Mouse (Mus musculus) liver, embryonic 14.5 days (tissue): Measurements from ENCODE around the gene Kcnab1.

ENCODE experiments used
- CTCF ChIP-seq: IDR thresholded peaks from 2 replicates; pipeline ENCODE4 v1.5.1; 2016; ENCODE audit warnings: antibody characterized with exemption, low read depth, control low read depth
- EP300 ChIP-seq: IDR thresholded peaks from 2 replicates; pipeline ENCODE4 v1.6.1; 2016; ENCODE audit warnings: antibody characterized with exemption, low read depth

DNA sequence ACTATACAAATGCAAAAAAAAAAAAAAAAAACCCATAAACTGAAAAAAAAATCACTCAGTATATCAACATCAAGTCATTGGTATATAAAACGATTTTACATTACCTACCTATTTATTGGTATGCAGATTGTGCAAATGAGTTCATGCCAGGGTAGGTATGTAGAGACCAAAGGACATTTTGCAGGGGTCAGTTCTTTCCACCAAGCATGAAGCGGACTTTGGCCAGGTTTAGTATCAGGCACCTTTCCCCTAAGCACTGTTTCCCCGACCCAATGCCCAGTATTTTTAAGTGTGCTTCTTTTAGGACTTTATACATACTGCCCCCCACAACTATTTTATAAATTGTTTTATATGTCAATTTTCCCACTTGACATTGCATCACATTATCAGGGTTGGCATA is 310.5 kb downstream of the Kcnab1 start:
- TF ChIP-seq EP300 = no peak
- TF ChIP-seq CTCF = no peak
